Mouse (Mus musculus) myocyte (in vitro differentiated cells): ENCODE measurements around the gene Fam71e1. TPM values are rescaled to one million over a fixed set of nuclear protein-coding genes. Genes with fewer than 3 reads are reported as not detected.

ENCODE experiments used
- H3K27me3 ChIP-seq: one replicate; pipeline ENCODE4 v1.6.1; 2011; ENCODE audit not compliant: control insufficient read depth, insufficient read depth, insufficient read length
- H3K36me3 ChIP-seq: one replicate; pipeline ENCODE4 v1.6.1; 2011; ENCODE audit not compliant: control insufficient read depth, insufficient read depth
- H3K4me2 ChIP-seq: one replicate; pipeline ENCODE4 v1.6.1; 2011; ENCODE audit warnings: low read depth, control low read depth
- H3K4me3 ChIP-seq: one replicate; pipeline ENCODE4 v1.5.1; 2011; ENCODE audit warnings: mild to moderate bottlenecking, control low read depth, moderate library complexity
- H3K79me2 ChIP-seq: one replicate; pipeline ENCODE4 v1.6.1; 2011; ENCODE audit not compliant: control insufficient read depth, insufficient read depth
- H3ac ChIP-seq: one replicate; pipeline ENCODE4 v1.6.1; 2011; ENCODE audit not compliant: control insufficient read depth, insufficient read length
- CEBPB ChIP-seq: IDR thresholded peaks from 2 replicates; pipeline ENCODE4 v1.6.1; 2011; ENCODE audit warnings: mild to moderate bottlenecking, moderate library complexity; ENCODE audit not compliant: poor library complexity, insufficient read depth, severe bottlenecking
- E2F4 ChIP-seq: IDR thresholded peaks from one replicate; pipeline ENCODE4 v1.6.1; 2011; ENCODE audit warnings: mild to moderate bottlenecking, control low read depth, moderate library complexity; ENCODE audit not compliant: insufficient read depth
- MAX ChIP-seq: IDR thresholded peaks from one replicate; pipeline ENCODE4 v1.6.1; 2011; ENCODE audit warnings: low read depth, mild to moderate bottlenecking, control low read depth
- MYOD1 ChIP-seq, 3 experiments: IDR thresholded peaks; one replicate each; pipeline ENCODE4 v1.6.1; 2011; ENCODE audit warnings: control low read depth in 2 of 3, low read depth in 2 of 3, mild to moderate bottlenecking in 2 of 3, moderate library complexity in 1 of 3; ENCODE audit not compliant: insufficient read length in 2 of 3, control insufficient read depth in 1 of 3
- MYOG ChIP-seq, 3 experiments: IDR thresholded peaks; one replicate each; pipeline ENCODE4 v1.6.1; 2011; ENCODE audit warnings: control low read depth in 2 of 3, low read depth in 2 of 3, mild to moderate bottlenecking in 2 of 3; ENCODE audit not compliant: insufficient read length in 2 of 3, control insufficient read depth in 1 of 3, insufficient read depth in 1 of 3
- POLR2A ChIP-seq: IDR thresholded peaks from one replicate; pipeline ENCODE4 v1.6.1; 2011; ENCODE audit warnings: low read depth, mild to moderate bottlenecking, control low read depth, moderate library complexity; ENCODE audit not compliant: insufficient read length
- POLR2AphosphoS2 ChIP-seq: IDR thresholded peaks from one replicate; pipeline ENCODE4 v1.6.1; 2011; ENCODE audit warnings: low read depth, control low read depth; ENCODE audit not compliant: insufficient read length
- REST ChIP-seq: IDR thresholded peaks from one replicate; pipeline ENCODE4 v1.6.1; 2011; ENCODE audit warnings: mild to moderate bottlenecking, control low read depth, moderate library complexity; ENCODE audit not compliant: insufficient read depth, insufficient read length
- SRF ChIP-seq: IDR thresholded peaks from one replicate; pipeline ENCODE4 v1.6.1; 2011; ENCODE audit warnings: low read depth; ENCODE audit not compliant: control insufficient read depth, insufficient read length
- TCF12 ChIP-seq: IDR thresholded peaks from one replicate; pipeline ENCODE4 v1.6.1; 2011; ENCODE audit warnings: mild to moderate bottlenecking, control low read depth; ENCODE audit not compliant: poor library complexity, insufficient read depth, severe bottlenecking
- TCF3 ChIP-seq: IDR thresholded peaks from one replicate; pipeline ENCODE4 v1.6.1; 2011; ENCODE audit warnings: low read depth, control low read depth; ENCODE audit not compliant: insufficient read length
- USF1 ChIP-seq: IDR thresholded peaks from one replicate; pipeline ENCODE4 v1.6.1; 2011; ENCODE audit warnings: low read depth, mild to moderate bottlenecking, control low read depth, moderate library complexity
- polyA plus RNA-seq: library from polyadenylated mRNA; unstranded; fragments of >200 nt; fragmentation: generic; extraction: Trizol; gene quantifications from one replicate; pipeline ENCODE4 v1.2.1, GENCODE M21; 2012; ENCODE audit warnings: missing spikeins

Fam71e1 gene
- polyA plus RNA-seq, 1 experiment = 1.7 TPM

DNA sequence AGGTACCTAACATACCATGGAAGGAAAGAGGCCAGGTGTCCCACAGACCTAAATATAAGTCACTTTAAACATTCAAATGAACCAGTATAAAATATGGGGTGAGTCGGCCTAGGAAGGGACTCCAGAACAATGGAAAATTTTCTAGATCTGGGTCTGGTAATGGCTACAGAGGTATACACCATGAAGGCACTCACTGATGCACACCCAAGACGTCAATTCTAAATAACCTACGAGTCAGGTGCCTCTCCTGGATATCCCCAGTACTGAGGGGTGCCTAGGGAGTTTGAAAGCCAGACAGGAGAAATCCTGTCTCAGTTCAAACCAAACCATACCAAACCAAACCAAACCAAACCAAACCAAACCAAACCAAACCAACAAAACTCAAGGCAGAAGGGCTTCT is 34.1 kb downstream of the Fam71e1 start:
- Histone ChIP-seq H3K4me2 (no peak overlapping the region), H3ac (no peak overlapping the region), H3K79me2 (no peaks in the 10 kb centered on the region), H3K36me3 (no peaks in the 10 kb centered on the region), H3K27me3 (no peaks in the 10 kb centered on the region), H3K4me3 (no peak overlapping the region)
- TF ChIP-seq CEBPB = no peak
- TF ChIP-seq TCF3 = no peak
- no peak for TF ChIP-seq MAX
- TF ChIP-seq E2F4 = no peak
- no peak for TF ChIP-seq USF1
- TF ChIP-seq MYOD1 (IDR thresholded peaks at IDR 0.05; ENCODE audit: control insufficient read depth in 1 of 3, insufficient read length in 2 of 3, low read depth in 2 of 3) = no peak
- no peak for TF ChIP-seq POLR2AphosphoS2
- TF ChIP-seq TCF12 = no peak
- TF ChIP-seq REST = no peak
- TF ChIP-seq MYOG (IDR thresholded peaks at IDR 0.05; ENCODE audit: control insufficient read depth in 1 of 3, insufficient read depth in 1 of 3, insufficient read length in 2 of 3, low read depth in 2 of 3) = no peak
- TF ChIP-seq POLR2A = no peak
- no peak for TF ChIP-seq SRF

GRCm38 (mm10) chr7:44531207-44531606 is 34.8 kb downstream of the Fam71e1 start:
- no peak for TF ChIP-seq MAX
- TF ChIP-seq E2F4 = no peak
- no peak for TF ChIP-seq POLR2A
- no peak for TF ChIP-seq MYOG (IDR thresholded peaks at IDR 0.05; ENCODE audit: control insufficient read depth in 1 of 3, insufficient read depth in 1 of 3, insufficient read length in 2 of 3, low read depth in 2 of 3)
- no peak for TF ChIP-seq POLR2AphosphoS2
- TF ChIP-seq CEBPB = no peak
- no peak for TF ChIP-seq TCF3
- TF ChIP-seq MYOD1 (IDR thresholded peaks at IDR 0.05; ENCODE audit: control insufficient read depth in 1 of 3, insufficient read length in 2 of 3, low read depth in 2 of 3) = no peak
- TF ChIP-seq TCF12 = no peak
- TF ChIP-seq USF1 = no peak
- TF ChIP-seq REST = no peak
- TF ChIP-seq SRF = no peak
- Histone ChIP-seq H3K4me2 (no peak overlapping the region), H3K4me3 (no peak overlapping the region), H3K36me3 (no peaks in the 10 kb centered on the region), H3ac (no peak overlapping the region), H3K27me3 (no peaks in the 10 kb centered on the region), H3K79me2 (no peaks in the 10 kb centered on the region)

DNA sequence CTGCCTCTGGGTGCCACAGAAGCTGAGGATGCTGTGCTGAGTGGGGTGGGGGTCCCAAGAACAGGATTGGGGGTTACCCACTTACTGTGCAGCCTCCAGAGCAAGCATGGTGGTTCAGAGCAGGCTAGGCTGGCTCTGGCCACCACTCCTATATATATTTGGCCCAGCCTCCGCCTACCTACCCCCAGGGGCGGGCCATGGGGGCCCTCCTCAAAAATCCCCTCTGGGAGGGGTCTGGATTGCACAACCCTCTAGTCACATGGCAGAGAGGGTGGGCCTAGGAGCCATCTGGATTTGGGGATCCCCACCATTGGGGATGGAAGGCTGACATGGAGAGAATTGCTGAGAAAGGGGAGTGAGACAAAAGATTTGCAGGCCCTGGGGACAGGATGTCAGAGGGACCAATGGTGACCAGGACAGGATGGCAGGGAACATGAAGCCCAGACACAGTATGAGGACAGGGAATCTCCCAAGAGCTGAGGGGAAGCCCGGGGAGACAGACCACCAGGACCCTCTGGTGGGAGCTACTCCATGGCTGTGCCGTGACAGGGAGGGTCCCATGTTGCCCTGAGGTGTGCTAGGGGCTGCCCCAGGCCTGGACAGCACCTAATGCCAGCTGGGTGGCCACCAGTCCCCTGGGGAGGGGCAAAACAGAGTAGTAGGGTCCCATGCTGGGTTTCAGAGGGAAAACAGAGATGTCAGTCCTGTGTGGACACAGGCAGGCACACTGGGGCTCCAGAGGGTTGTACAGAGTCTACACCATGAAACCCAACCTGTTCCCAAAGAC is 35.8 kb downstream of the Fam71e1 start, which contains the start of gene Spib:
Spib (minus strand) TSS at position 126 of the 787 bp plus-strand sequence.
- Histone ChIP-seq H3K36me3 (no peaks in the 10 kb centered on the region), H3K4me3 (no peak within 1 kb of the TSS), H3K4me2 (no peak within 1 kb of the TSS), H3ac (no peak within 1 kb of the TSS), H3K27me3 (no peaks in the 10 kb centered on the region), H3K79me2 (no peaks in the 10 kb centered on the region)
- TF ChIP-seq E2F4 (no peak), MYOG (IDR thresholded peaks at IDR 0.05; ENCODE audit: control insufficient read depth in 1 of 3, insufficient read depth in 1 of 3, insufficient read length in 2 of 3, low read depth in 2 of 3) (no peak), MYOD1 (IDR thresholded peaks at IDR 0.05; ENCODE audit: control insufficient read depth in 1 of 3, insufficient read length in 2 of 3, low read depth in 2 of 3) (no peak), USF1 (no peak), SRF (no peak), POLR2A (no peak), MAX (no peak), POLR2AphosphoS2 (no peak), CEBPB (no peak), TCF12 (no peak), TCF3 (no peak), REST (no peak)

DNA sequence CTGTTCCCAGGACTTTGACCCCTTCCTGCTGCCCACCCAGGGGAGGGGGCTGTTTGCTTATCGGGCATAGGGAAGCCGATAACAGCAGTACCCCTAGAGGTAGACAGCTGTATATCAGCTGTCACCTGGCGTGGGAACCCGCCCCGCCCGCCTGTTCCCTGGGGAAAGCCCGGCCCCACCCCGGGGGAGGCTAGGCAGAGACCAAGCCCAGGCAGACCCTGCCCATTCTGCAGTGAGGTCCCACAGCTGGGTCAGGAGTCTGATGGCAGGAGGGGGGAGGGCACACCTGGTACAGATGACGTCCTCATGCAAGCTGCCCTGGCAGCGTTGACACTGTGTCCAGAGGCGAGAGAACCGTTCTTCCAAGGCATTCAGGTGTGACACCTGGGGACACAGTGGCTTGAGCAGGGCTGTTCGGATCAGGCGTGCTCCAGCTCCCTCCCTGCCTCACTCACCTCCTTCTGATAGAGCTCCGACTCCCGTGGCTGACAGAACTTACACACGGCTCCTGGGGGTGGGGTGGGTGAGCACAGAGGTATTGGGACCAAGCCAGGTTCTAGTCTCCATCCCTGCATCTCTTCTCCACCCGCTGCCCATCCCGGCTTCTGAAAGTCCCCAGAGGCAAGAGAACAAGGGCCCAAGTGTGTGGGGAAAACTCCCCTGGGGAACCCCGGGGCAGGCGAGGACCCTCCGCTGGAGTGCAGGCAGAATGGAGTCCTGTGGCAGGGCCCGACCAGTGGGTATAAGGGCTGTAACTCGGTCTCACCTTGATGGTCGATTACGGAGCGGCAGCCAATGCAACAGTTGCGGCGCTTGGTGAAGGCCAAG is 36.8 kb downstream of the Fam71e1 start:
- Histone ChIP-seq H3K27me3 (no peaks in the 10 kb centered on the region), H3K4me2 (no peak overlapping the region), H3ac (no peak overlapping the region), H3K4me3 (no peak overlapping the region), H3K36me3 (no peaks in the 10 kb centered on the region), H3K79me2 (no peaks in the 10 kb centered on the region)
- TF ChIP-seq MYOD1 (IDR thresholded peaks at IDR 0.05; ENCODE audit: control insufficient read depth in 1 of 3, insufficient read length in 2 of 3, low read depth in 2 of 3) = no peak
- TF ChIP-seq MAX = no peak
- no peak for TF ChIP-seq E2F4
- TF ChIP-seq CEBPB = no peak
- no peak for TF ChIP-seq POLR2A

GRCm38 (mm10) chr7:44533746-44534045 is 37.3 kb downstream of the Fam71e1 start:
- Histone ChIP-seq H3ac (no peak overlapping the region), H3K79me2 (no peaks in the 10 kb centered on the region), H3K4me2 (no peak overlapping the region), H3K4me3 (no peak overlapping the region), H3K27me3 (no peaks in the 10 kb centered on the region), H3K36me3 (no peaks in the 10 kb centered on the region)
- TF ChIP-seq MAX = no peak
- TF ChIP-seq POLR2A = no peak
- no peak for TF ChIP-seq MYOG (IDR thresholded peaks at IDR 0.05; ENCODE audit: control insufficient read depth in 1 of 3, insufficient read depth in 1 of 3, insufficient read length in 2 of 3, low read depth in 2 of 3)
- no peak for TF ChIP-seq E2F4
- TF ChIP-seq TCF12 = no peak
- TF ChIP-seq CEBPB = no peak
- TF ChIP-seq SRF = no peak
- TF ChIP-seq USF1 = no peak
- TF ChIP-seq REST = no peak
- TF ChIP-seq MYOD1 (IDR thresholded peaks at IDR 0.05; ENCODE audit: control insufficient read depth in 1 of 3, insufficient read length in 2 of 3, low read depth in 2 of 3) = no peak
- TF ChIP-seq POLR2AphosphoS2 = no peak
- TF ChIP-seq TCF3 = no peak
